Mouse (Mus musculus) kidney, embryonic 16.5 days (tissue): ENCODE measurements at regions not wholly inside any gene's neighbourhood (a gene's known extent, or its start where the extent isn't known, plus 50 kb on each side); places are given as distances from the start of the nearest gene placed in this dataset.
"Not testable (repeated sequence)": the region's sequence is repeated elsewhere in the genome, so short reads cannot be mapped to it uniquely, and the experiment has no call there.

Source experiments
- ATAC-seq: fragments of 200-750 bp; cut with Nextera tagmentation; 2 replicates; pipeline ENCODE4 v1.8.0; 2017; ENCODE audit warnings: moderate TSS enrichment; ENCODE audit not compliant: low FRiP score, low TSS enrichment
- H3K27ac ChIP-seq: fragments of 300-500 bp; sonication (generic); 2 replicates; pipeline ENCODE4 v1.5.1; 2014; ENCODE audit warnings: low read length
- H3K27me3 ChIP-seq: fragments of 300-500 bp; sonication (generic); 2 replicates; pipeline ENCODE4 v1.6.1; 2014; ENCODE audit warnings: low read length, control low read depth, mixed read lengths; ENCODE audit not compliant: insufficient read depth
- H3K36me3 ChIP-seq: fragments of 300-500 bp; sonication (generic); 2 replicates; pipeline ENCODE4 v1.6.1; 2014; ENCODE audit warnings: low read length, control low read depth, mixed read lengths; ENCODE audit not compliant: insufficient read depth
- H3K4me1 ChIP-seq: fragments of 300-500 bp; sonication (generic); 2 replicates; pipeline ENCODE4 v1.6.1; 2014; ENCODE audit warnings: low read length, control low read depth, mixed read lengths; ENCODE audit not compliant: insufficient read depth
- H3K4me2 ChIP-seq: fragments of 300-500 bp; sonication (generic); replicated peaks from 2 replicates; pipeline ENCODE4 v1.6.1; 2014; ENCODE audit warnings: low read depth, low read length
- H3K4me3 ChIP-seq: fragments of 300-500 bp; sonication (generic); 2 replicates; pipeline ENCODE4 v1.5.1; 2014; ENCODE audit warnings: mild to moderate bottlenecking, low read length
- H3K9ac ChIP-seq: fragments of 300-500 bp; sonication (generic); replicated peaks from 2 replicates; pipeline ENCODE4 v1.6.1; 2014; ENCODE audit warnings: low read length
- H3K9me3 ChIP-seq: fragments of 300-500 bp; sonication (generic); 2 replicates; pipeline ENCODE4 v1.6.1; 2016; ENCODE audit warnings: low read length, control low read depth
- WGBS: fragments of 180-500 bp; shearing (Covaris S2); extraction: QIAGEN DNeasy Blood & Tissue Kit; methylation state at CpG from one replicate; pipeline ENCODE4 v1.1.7; 2014; 5-methylcytosine and 5-hydroxymethylcytosine counted together

GRCm38 (mm10) chr10:46629876-46630275 lies 1052.2 kb downstream of the Hace1 start:
- 98% methylated on average over 1 of the region's 1 CpGs for WGBS
- Histone ChIP-seq H3K4me2 (no peak overlapping the region), H3K27me3 (no peaks in the 10 kb centered on the region), H3K27ac (no peak overlapping the region), H3K4me3 (no peak overlapping the region), H3K9me3 (no peaks in the 10 kb centered on the region), H3K36me3 (no peaks in the 10 kb centered on the region), H3K9ac (no peak overlapping the region), H3K4me1 (no peaks in the 10 kb centered on the region)
- ATAC-seq: no peak

GRCm38 (mm10) chr10:46663041-46663440 lies 1085.4 kb downstream of the Hace1 start:
- Histone ChIP-seq H3K27ac (no peak overlapping the region), H3K4me2 (no peak overlapping the region), H3K36me3 (no peaks in the 10 kb centered on the region), H3K9me3 (no peaks in the 10 kb centered on the region), H3K4me3 (no peak overlapping the region), H3K4me1 (no peaks in the 10 kb centered on the region), H3K27me3 (no peaks in the 10 kb centered on the region), H3K9ac (no peak overlapping the region)
- no peak for ATAC-seq

- not testable (repeated sequence) for H3K27me3 ChIP-seq, H3K4me3 ChIP-seq, H3K4me1 ChIP-seq, H3K36me3 ChIP-seq, H3K4me2 ChIP-seq, H3K9ac ChIP-seq, ATAC-seq, H3K27ac ChIP-seq, H3K9me3 ChIP-seq
- 97% methylated on average over 1 of the region's 1 CpGs for WGBS
These were observed 1112.3 kb downstream of the Hace1 start for GRCm38 (mm10) chr10:46689823-46690372.

GRCm38 (mm10) chr10:46692661-46693060 lies 1115.0 kb downstream of the Hace1 start:
- Histone ChIP-seq H3K27me3 (no peaks in the 10 kb centered on the region), H3K9ac (no peak overlapping the region), H3K4me1 (no peaks in the 10 kb centered on the region), H3K4me2 (no peak overlapping the region), H3K4me3 (no peak overlapping the region), H3K36me3 (no peaks in the 10 kb centered on the region), H3K9me3 (no peaks in the 10 kb centered on the region), H3K27ac (no peak overlapping the region)
- no peak for ATAC-seq
- 76% methylated on average over 3 of the region's 3 CpGs for WGBS

- H3K27me3 ChIP-seq: no peaks in the 10 kb centered on the region
- H3K9ac ChIP-seq: no peak overlapping the region
- H3K4me3 ChIP-seq: no peak overlapping the region
- H3K36me3 ChIP-seq: no peaks in the 10 kb centered on the region
- no peaks in the 10 kb centered on the region for H3K4me1 ChIP-seq
- no peak overlapping the region for H3K4me2 ChIP-seq
- 51% methylated on average over 2 of the region's 2 CpGs for WGBS
- ATAC-seq: no peak
- no peak overlapping the region for H3K27ac ChIP-seq
- no peaks in the 10 kb centered on the region for H3K9me3 ChIP-seq
These were observed 1120.0 kb downstream of the Hace1 start for GRCm38 (mm10) chr10:46697363-46698246.

GRCm38 (mm10) chr10:46701221-46701620 lies 1123.6 kb downstream of the Hace1 start:
- no peak for ATAC-seq
- 66% methylated on average over 4 of the region's 4 CpGs for WGBS

GRCm38 (mm10) chr10:46708022-46708421 lies 1130.4 kb downstream of the Hace1 start:
- ATAC-seq, H3K27me3 ChIP-seq, H3K9ac ChIP-seq, H3K4me3 ChIP-seq, H3K4me1 ChIP-seq, H3K27ac ChIP-seq, H3K36me3 ChIP-seq, H3K4me2 ChIP-seq, H3K9me3 ChIP-seq: not testable (repeated sequence)

More at GRCm38 (mm10) chr10:46701221-46701620, 1123.6 kb downstream of the Hace1 start:
- no peak overlapping the region for H3K9ac ChIP-seq
- no peaks in the 10 kb centered on the region for H3K36me3 ChIP-seq
- H3K4me1 ChIP-seq: no peaks in the 10 kb centered on the region
- no peak overlapping the region for H3K4me3 ChIP-seq
- no peaks in the 10 kb centered on the region for H3K9me3 ChIP-seq
- no peak overlapping the region for H3K4me2 ChIP-seq
- H3K27me3 ChIP-seq: no peaks in the 10 kb centered on the region
- H3K27ac ChIP-seq: no peak overlapping the region

- Histone ChIP-seq H3K36me3 (no peaks in the 10 kb centered on the region), H3K9ac (no peak overlapping the region), H3K4me2 (no peak overlapping the region), H3K4me1 (no peaks in the 10 kb centered on the region), H3K27ac (no peak overlapping the region), H3K9me3 (no peaks in the 10 kb centered on the region), H3K4me3 (no peak overlapping the region), H3K27me3 (no peaks in the 10 kb centered on the region)
- ATAC-seq: no peak
These were observed 1135.1 kb downstream of the Hace1 start for GRCm38 (mm10) chr10:46712690-46713089.

- WGBS: 75% methylated on average over 2 of the region's 2 CpGs
- H3K36me3 ChIP-seq: no peaks in the 10 kb centered on the region
- H3K9me3 ChIP-seq: no peaks in the 10 kb centered on the region
- H3K27me3 ChIP-seq: no peaks in the 10 kb centered on the region
- no peak for ATAC-seq
- H3K9ac ChIP-seq: no peak overlapping the region
- no peak overlapping the region for H3K27ac ChIP-seq
- H3K4me1 ChIP-seq: no peaks in the 10 kb centered on the region
- H3K4me2 ChIP-seq: no peak overlapping the region
- H3K4me3 ChIP-seq: no peak overlapping the region
These were observed 1140.9 kb downstream of the Hace1 start for GRCm38 (mm10) chr10:46718349-46719087.

- Histone ChIP-seq H3K4me3 (no peak overlapping the region), H3K27ac (no peak overlapping the region), H3K4me1 (no peaks in the 10 kb centered on the region), H3K9ac (no peak overlapping the region), H3K36me3 (no peaks in the 10 kb centered on the region), H3K9me3 (no peaks in the 10 kb centered on the region), H3K4me2 (no peak overlapping the region), H3K27me3 (no peaks in the 10 kb centered on the region)
- 79% methylated on average over 2 of the region's 2 CpGs for WGBS
- ATAC-seq: no peak
These were observed 1141.5 kb downstream of the Hace1 start for GRCm38 (mm10) chr10:46719088-46719469.
